Mouse (Mus musculus): Measurements from ENCODE around the gene Cfap221. TPM values are rescaled to one million over a fixed set of nuclear protein-coding genes. Genes with fewer than 3 reads are reported as not detected.

Cfap221 gene
- polyA plus RNA-seq, 1 experiment from 2014 or later = not detected

GRCm38 (mm10) chr1:120013111-120013510 lies 16.1 kb upstream of the Cfap221 start:
- no peak overlapping the region for H3K4me3 ChIP-seq (ENCODE audit: low read length)
- peak; percentile 29; the same call in 1 of the 2 replicates for ATAC-seq

GRCm38 (mm10) chr1:120012638-120013037 lies 15.6 kb upstream of the Cfap221 start:
- H3K27me3 ChIP-seq (replicated peaks; ENCODE audit: control insufficient read depth, insufficient read depth, low read length) = peaks cover 6% of the 10 kb centered on the region; the same call in 1 of the 2 replicates
- 81% methylated on average over 12 of the region's 12 CpGs for WGBS

More at GRCm38 (mm10) chr1:120013111-120013510, 16.1 kb upstream of the Cfap221 start:
- H3K4me1 ChIP-seq (ENCODE audit: control insufficient read depth, insufficient read depth, low read length) = no peaks in the 10 kb centered on the region
- 0 out of 2 replicates have a peak, but pooled peaks cover 3% of the 10 kb centered on the region for H3K27me3 ChIP-seq (replicated peaks; ENCODE audit: control insufficient read depth, insufficient read depth, low read length)
- no peak overlapping the region for H3K9ac ChIP-seq (ENCODE audit: low read depth, low read length)
- H3K4me2 ChIP-seq (ENCODE audit: low read depth, low read length) = no peak overlapping the region
- H3K9me3 ChIP-seq (ENCODE audit: control insufficient read depth, low read length) = no peaks in the 10 kb centered on the region
- no peak overlapping the region for H3K27ac ChIP-seq (ENCODE audit: low read length)
- no peaks in the 10 kb centered on the region for H3K36me3 ChIP-seq (ENCODE audit: control insufficient read depth, insufficient read depth, low read length)

GRCm38 (mm10) chr1:120007851-120008588 lies 11.0 kb upstream of the Cfap221 start:
- 42% methylated on average over 11 of the region's 11 CpGs for WGBS
- no peak overlapping the region for H3K9ac ChIP-seq (ENCODE audit: low read depth, low read length)
- no peak for ATAC-seq
- peak overlapping the region; percentile 65 for H3K4me2 ChIP-seq (ENCODE audit: low read depth, low read length)
- H3K27ac ChIP-seq (ENCODE audit: low read length) = no peak overlapping the region
- H3K27me3 ChIP-seq (replicated peaks; ENCODE audit: control insufficient read depth, insufficient read depth, low read length) = peaks cover 6% of the 10 kb centered on the region; the same call in 1 of the 2 replicates
- H3K4me3 ChIP-seq (ENCODE audit: low read length) = peak overlapping the region; percentile 38; the same call in 1 of the 2 replicates
- H3K36me3 ChIP-seq (ENCODE audit: control insufficient read depth, insufficient read depth, low read length) = no peaks in the 10 kb centered on the region
- H3K4me1 ChIP-seq (ENCODE audit: control insufficient read depth, insufficient read depth, low read length) = peaks cover 6% of the 10 kb centered on the region
- H3K9me3 ChIP-seq (ENCODE audit: control insufficient read depth, low read length) = no peaks in the 10 kb centered on the region

More at GRCm38 (mm10) chr1:120012638-120013037, 15.6 kb upstream of the Cfap221 start:
- no peak for ATAC-seq
- Histone ChIP-seq H3K9ac (ENCODE audit: low read depth, low read length) (no peak overlapping the region), H3K4me3 (ENCODE audit: low read length) (no peak overlapping the region), H3K27ac (ENCODE audit: low read length) (no peak overlapping the region), H3K9me3 (ENCODE audit: control insufficient read depth, low read length) (no peaks in the 10 kb centered on the region), H3K4me2 (ENCODE audit: low read depth, low read length) (no peak overlapping the region), H3K4me1 (ENCODE audit: control insufficient read depth, insufficient read depth, low read length) (no peaks in the 10 kb centered on the region; the same call in 1 of the 2 replicates), H3K36me3 (ENCODE audit: control insufficient read depth, insufficient read depth, low read length) (no peaks in the 10 kb centered on the region)

GRCm38 (mm10) chr1:120006844-120007790 lies 10.1 kb upstream of the Cfap221 start, which contains the start of gene Sctr:
Gene Sctr (plus strand): TSS chr1:120006894.
- Histone ChIP-seq H3K36me3 (ENCODE audit: control insufficient read depth, insufficient read depth, low read length) (no peaks in the 10 kb centered on the region), H3K4me2 (ENCODE audit: low read depth, low read length) (peak within 1 kb of the TSS; percentile 65), H3K27me3 (replicated peaks; ENCODE audit: control insufficient read depth, insufficient read depth, low read length) (peaks cover 6% of the 10 kb centered on the region; the same call in 1 of the 2 replicates), H3K4me3 (ENCODE audit: low read length) (peak within 1 kb of the TSS; percentile 38), H3K4me1 (ENCODE audit: control insufficient read depth, insufficient read depth, low read length) (peaks cover 6% of the 10 kb centered on the region), H3K27ac (ENCODE audit: low read length) (no peak within 1 kb of the TSS), H3K9ac (ENCODE audit: low read depth, low read length) (peak within 1 kb of the TSS; percentile 50), H3K9me3 (ENCODE audit: control insufficient read depth, low read length) (no peaks in the 10 kb centered on the region)
- peak; percentile 69 for ATAC-seq
- 2% methylated on average over 39 of the region's 39 CpGs for WGBS

GRCm38 (mm10) chr1:119997644-119998043 lies 610 bp upstream of the Cfap221 start:
- Histone ChIP-seq H3K4me2 (ENCODE audit: low read depth, low read length) (peak overlapping the region; percentile 84), H3K27ac (ENCODE audit: low read length) (no peak overlapping the region), H3K4me1 (ENCODE audit: control insufficient read depth, insufficient read depth, low read length) (0 out of 2 replicates have a peak, but pooled peaks cover 5% of the 10 kb centered on the region), H3K9ac (ENCODE audit: low read depth, low read length) (no peak overlapping the region), H3K4me3 (ENCODE audit: low read length) (peak overlapping the region; percentile 60), H3K9me3 (ENCODE audit: control insufficient read depth, low read length) (no peaks in the 10 kb centered on the region), H3K36me3 (ENCODE audit: control insufficient read depth, insufficient read depth, low read length) (no peaks in the 10 kb centered on the region), H3K27me3 (replicated peaks; ENCODE audit: control insufficient read depth, insufficient read depth, low read length) (no peaks in the 10 kb centered on the region)
- WGBS = 18% methylated on average over 5 of the region's 5 CpGs
- peak; percentile 72 for ATAC-seq

- H3K4me1 ChIP-seq (ENCODE audit: control insufficient read depth, insufficient read depth, low read length) = no peaks in the 10 kb centered on the region
- H3K36me3 ChIP-seq (ENCODE audit: control insufficient read depth, insufficient read depth, low read length) = no peaks in the 10 kb centered on the region
- no peaks in the 10 kb centered on the region for H3K9me3 ChIP-seq (ENCODE audit: control insufficient read depth, low read length)
- H3K27me3 ChIP-seq (replicated peaks; ENCODE audit: control insufficient read depth, insufficient read depth, low read length) = no peaks in the 10 kb centered on the region
- H3K4me2 ChIP-seq (ENCODE audit: low read depth, low read length) = no peak overlapping the region
- no peak overlapping the region for H3K27ac ChIP-seq (ENCODE audit: low read length)
- 85% methylated on average over 5 of the region's 5 CpGs for WGBS
- no peak for ATAC-seq
- H3K4me3 ChIP-seq (ENCODE audit: low read length) = no peak overlapping the region
- H3K9ac ChIP-seq (ENCODE audit: low read depth, low read length) = no peak overlapping the region
Observed at GRCm38 (mm10) chr1:119986555-119986954, 10.5 kb downstream of the Cfap221 start.

- Histone ChIP-seq H3K4me1 (ENCODE audit: control insufficient read depth, insufficient read depth, low read length) (no peaks in the 10 kb centered on the region), H3K4me2 (ENCODE audit: low read depth, low read length) (no peak overlapping the region), H3K4me3 (ENCODE audit: low read length) (no peak overlapping the region), H3K27ac (ENCODE audit: low read length) (no peak overlapping the region), H3K27me3 (replicated peaks; ENCODE audit: control insufficient read depth, insufficient read depth, low read length) (no peaks in the 10 kb centered on the region), H3K36me3 (ENCODE audit: control insufficient read depth, insufficient read depth, low read length) (no peaks in the 10 kb centered on the region), H3K9me3 (ENCODE audit: control insufficient read depth, low read length) (no peaks in the 10 kb centered on the region), H3K9ac (ENCODE audit: low read depth, low read length) (no peak overlapping the region)
- 39% methylated on average over 4 of the region's 4 CpGs for WGBS
- no peak for ATAC-seq
Observed at GRCm38 (mm10) chr1:119975141-119975540, 21.9 kb downstream of the Cfap221 start.

- Histone ChIP-seq H3K36me3 (ENCODE audit: control insufficient read depth, insufficient read depth, low read length) (no peaks in the 10 kb centered on the region), H3K27ac (ENCODE audit: low read length) (no peak overlapping the region), H3K9me3 (ENCODE audit: control insufficient read depth, low read length) (no peaks in the 10 kb centered on the region), H3K4me1 (ENCODE audit: control insufficient read depth, insufficient read depth, low read length) (no peaks in the 10 kb centered on the region), H3K27me3 (replicated peaks; ENCODE audit: control insufficient read depth, insufficient read depth, low read length) (no peaks in the 10 kb centered on the region), H3K4me3 (ENCODE audit: low read length) (no peak overlapping the region), H3K4me2 (ENCODE audit: low read depth, low read length) (no peak overlapping the region), H3K9ac (ENCODE audit: low read depth, low read length) (no peak overlapping the region)
- ATAC-seq = no peak
- WGBS = 36% methylated on average over 4 of the region's 4 CpGs
Observed at GRCm38 (mm10) chr1:119973117-119973516, 23.9 kb downstream of the Cfap221 start.

Data from intestine, embryonic 16.5 days (tissue).